Mouse (Mus musculus): ENCODE results near the gene Akt1.

The Akt1 gene

GRCm38 (mm10) chr12:112660576-112661326, 13.9 kb downstream of the Akt1 start:
- DNase-seq (ENCODE audit: low read depth, low spot score): no peak

GRCm38 (mm10) chr12:112659109-112659508, 15.6 kb downstream of the Akt1 start:
- no peak for DNase-seq (ENCODE audit: low read depth, low spot score)

GRCm38 (mm10) chr12:112658619-112659018, 16.1 kb downstream of the Akt1 start:
- no peak for DNase-seq (ENCODE audit: low read depth, low spot score)

- DNase-seq (ENCODE audit: low read depth, low spot score): no peak
Observed at GRCm38 (mm10) chr12:112654076-112654475, 20.6 kb downstream of the Akt1 start.

GRCm38 (mm10) chr12:112653157-112653824, 21.4 kb downstream of the Akt1 start:
- peak; percentile 87 for DNase-seq (ENCODE audit: low read depth, low spot score)

- no peak for DNase-seq (ENCODE audit: low read depth, low spot score)
Observed at GRCm38 (mm10) chr12:112651778-112652439, 22.8 kb downstream of the Akt1 start.

GRCm38 (mm10) chr12:112648081-112648480, 26.6 kb downstream of the Akt1 start:
- DNase-seq (ENCODE audit: low read depth, low spot score): no peak

- DNase-seq (ENCODE audit: low read depth, low spot score): no peak
Observed at GRCm38 (mm10) chr12:112646139-112646538, 28.5 kb downstream of the Akt1 start.

- DNase-seq (ENCODE audit: low read depth, low spot score): no peak
Observed at GRCm38 (mm10) chr12:112644855-112645506, 29.7 kb downstream of the Akt1 start.

GRCm38 (mm10) chr12:112644180-112644854, 30.4 kb downstream of the Akt1 start, which contains the start of gene Siva1:
Gene Siva1, plus strand, starts transcription at chr12:112644679.
- peak; percentile 99 for DNase-seq (ENCODE audit: low read depth, low spot score)

GRCm38 (mm10) chr12:112643126-112643525, 31.6 kb downstream of the Akt1 start:
- no peak for DNase-seq (ENCODE audit: low read depth, low spot score)

- no peak for DNase-seq (ENCODE audit: low read depth, low spot score)
Observed at GRCm38 (mm10) chr12:112639526-112639925, 35.2 kb downstream of the Akt1 start.

GRCm38 (mm10) chr12:112633686-112634085, 41.0 kb downstream of the Akt1 start:
- no peak for DNase-seq (ENCODE audit: low read depth, low spot score)

- no peak for DNase-seq (ENCODE audit: low read depth, low spot score)
Observed at GRCm38 (mm10) chr12:112632907-112633306, 41.8 kb downstream of the Akt1 start.

GRCm38 (mm10) chr12:112632084-112632777, 42.5 kb downstream of the Akt1 start:
- no peak for DNase-seq (ENCODE audit: low read depth, low spot score)

- DNase-seq (ENCODE audit: low read depth, low spot score): no peak
Observed at GRCm38 (mm10) chr12:112631472-112631871, 43.2 kb downstream of the Akt1 start.

- DNase-seq (ENCODE audit: low read depth, low spot score): no peak
Observed at GRCm38 (mm10) chr12:112630796-112631195, 43.9 kb downstream of the Akt1 start.

- no peak for DNase-seq (ENCODE audit: low read depth, low spot score)
Observed at GRCm38 (mm10) chr12:112630029-112630428, 44.7 kb downstream of the Akt1 start.

- DNase-seq (ENCODE audit: low read depth, low spot score): no peak
Observed at GRCm38 (mm10) chr12:112628928-112629721, 45.6 kb downstream of the Akt1 start.

GRCm38 (mm10) chr12:112628197-112628596, 46.5 kb downstream of the Akt1 start:
- DNase-seq (ENCODE audit: low read depth, low spot score): no peak
